Mouse (Mus musculus): ENCODE results near the gene Cables2.

The Cables2 gene

DNA sequence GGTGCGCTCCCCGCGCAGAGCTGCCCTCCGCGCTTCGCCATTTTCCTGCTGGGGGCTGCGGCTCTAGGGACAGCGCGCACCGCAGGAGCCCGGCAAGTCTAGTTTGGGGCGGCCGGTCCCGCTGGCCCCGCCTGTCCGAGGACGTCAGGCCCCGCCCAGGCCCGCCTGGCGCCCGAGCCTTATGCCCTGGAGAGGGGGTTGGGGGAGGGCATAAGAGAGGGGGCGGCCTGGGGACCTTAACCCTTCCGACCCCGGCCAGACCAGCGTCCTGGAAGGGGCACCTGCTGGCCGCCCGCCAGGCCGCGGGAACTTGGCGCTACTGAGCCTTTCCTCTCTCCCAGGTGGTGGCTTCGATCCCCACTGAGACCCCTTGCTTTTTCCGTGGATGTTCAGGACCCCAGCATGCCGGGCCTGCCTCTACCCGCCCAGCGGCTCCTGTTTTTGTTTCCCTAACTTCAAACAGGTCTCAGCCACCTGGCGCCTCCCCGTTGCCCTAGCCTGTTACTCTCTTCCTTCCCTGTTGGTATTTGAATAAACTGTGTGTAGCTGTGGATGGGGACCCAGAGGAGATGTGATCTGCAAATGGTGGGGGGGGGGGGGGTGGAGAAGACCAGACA is 47.4 kb downstream of the Cables2 start, which contains the start of gene Lama5:
Gene Lama5 (minus strand): TSS at position 98 of the 617 bp plus-strand sequence.
- DNase-seq (ENCODE audit: low read depth, low spot score), result no peak

- no peak for DNase-seq (ENCODE audit: low read depth, low spot score)
Measured at GRCm38 (mm10) chr2:180225044-180225761, 48.1 kb downstream of the Cables2 start.

- DNase-seq (ENCODE audit: low read depth, low spot score), result no peak
Measured at GRCm38 (mm10) chr2:180224647-180225043, 48.7 kb downstream of the Cables2 start.

DNA sequence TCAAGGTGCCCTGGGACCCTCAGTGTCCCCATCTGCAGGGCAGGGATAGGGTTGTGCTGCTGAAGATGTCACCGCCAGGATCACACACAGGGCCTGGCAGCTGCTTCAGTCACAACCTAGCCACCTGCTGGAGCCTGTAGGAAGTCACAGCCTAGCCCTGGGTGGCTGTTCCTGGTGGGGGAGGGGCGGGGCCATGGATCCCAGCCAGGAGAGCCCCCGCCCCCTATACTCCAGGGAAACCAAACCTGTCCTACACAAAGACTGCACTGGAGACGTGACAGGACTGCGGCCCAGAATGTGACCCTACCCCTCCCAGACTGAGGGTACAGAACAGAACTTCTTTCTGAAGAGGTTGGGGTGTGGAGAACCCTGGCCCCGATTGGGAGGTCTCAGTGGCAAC is 51.0 kb downstream of the Cables2 start:
- DNase-seq (ENCODE audit: low read depth, low spot score), result peak; percentile 67

GRCm38 (mm10) chr2:180221051-180221450 is 52.2 kb downstream of the Cables2 start:
- DNase-seq (ENCODE audit: low read depth, low spot score), result no peak

DNA sequence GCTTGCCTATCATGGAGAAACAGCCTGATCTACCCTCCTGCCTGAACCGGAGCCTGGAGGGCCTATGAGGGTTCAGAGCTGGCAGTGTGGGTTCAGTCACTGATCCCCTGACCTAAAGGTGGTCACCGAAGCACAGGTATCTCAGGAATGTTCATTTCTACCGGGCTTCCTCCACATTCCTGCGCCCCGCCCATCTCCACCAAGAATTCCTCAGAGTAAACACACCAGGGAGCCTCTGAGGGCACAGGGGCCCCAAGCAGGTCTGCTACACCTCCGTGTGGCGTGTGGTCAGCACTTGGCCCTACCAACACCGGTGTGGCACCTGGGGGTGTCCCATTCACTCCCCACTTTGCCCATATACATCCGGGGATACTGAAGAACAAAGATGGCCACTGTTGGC is 53.1 kb downstream of the Cables2 start:
- no peak for DNase-seq (ENCODE audit: low read depth, low spot score)

GRCm38 (mm10) chr2:180219145-180219943 is 54.0 kb downstream of the Cables2 start:
- no peak for DNase-seq (ENCODE audit: low read depth, low spot score)

- DNase-seq (ENCODE audit: low read depth, low spot score), result no peak
Measured at GRCm38 (mm10) chr2:180218677-180219076, 54.6 kb downstream of the Cables2 start.

DNA sequence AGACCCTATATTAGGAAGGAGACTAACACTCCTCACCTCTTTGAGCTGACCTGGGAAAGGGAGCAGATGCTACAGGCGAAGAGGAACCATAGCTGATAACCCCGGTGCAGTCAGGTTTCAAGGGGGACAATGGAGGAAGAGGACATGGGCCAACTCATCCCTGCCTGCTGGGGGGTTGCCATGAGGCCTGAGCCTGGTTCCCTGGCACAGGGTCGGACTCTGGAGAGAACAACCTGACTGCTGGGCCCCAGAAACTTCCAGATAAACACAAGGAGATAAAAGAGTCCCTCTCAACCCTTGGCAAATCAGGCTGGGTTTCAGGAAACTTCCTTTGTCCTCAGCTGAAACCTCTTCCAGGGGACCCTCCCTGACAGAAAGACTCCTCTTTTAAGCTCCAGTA is 55.1 kb downstream of the Cables2 start:
- no peak for DNase-seq (ENCODE audit: low read depth, low spot score)

GRCm38 (mm10) chr2:180217587-180217986 is 55.7 kb downstream of the Cables2 start:
- no peak for DNase-seq (ENCODE audit: low read depth, low spot score)

DNA sequence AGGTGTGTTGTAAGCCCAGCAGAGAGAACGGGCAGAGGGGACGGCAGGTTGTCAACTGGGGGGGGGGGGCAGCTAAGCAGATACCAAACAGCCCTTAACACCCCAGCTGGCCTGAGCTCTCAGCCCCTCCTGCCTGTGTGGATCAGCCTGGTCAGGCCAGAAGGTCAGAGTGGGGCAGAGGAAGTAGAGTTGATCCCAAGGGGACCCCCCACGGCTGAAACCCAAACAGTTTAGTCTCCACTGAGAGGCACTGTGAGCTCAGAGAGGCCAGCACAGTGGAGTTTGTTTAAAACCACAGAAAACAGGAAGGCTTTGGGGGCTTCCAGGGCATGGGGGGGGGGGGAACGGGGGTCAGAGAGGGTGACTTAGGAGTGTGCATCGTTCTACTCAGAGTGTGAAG is 56.4 kb downstream of the Cables2 start:
- no peak for DNase-seq (ENCODE audit: low read depth, low spot score)

- no peak for DNase-seq (ENCODE audit: low read depth, low spot score)
Measured at GRCm38 (mm10) chr2:180215951-180216350, 57.3 kb downstream of the Cables2 start.

DNA sequence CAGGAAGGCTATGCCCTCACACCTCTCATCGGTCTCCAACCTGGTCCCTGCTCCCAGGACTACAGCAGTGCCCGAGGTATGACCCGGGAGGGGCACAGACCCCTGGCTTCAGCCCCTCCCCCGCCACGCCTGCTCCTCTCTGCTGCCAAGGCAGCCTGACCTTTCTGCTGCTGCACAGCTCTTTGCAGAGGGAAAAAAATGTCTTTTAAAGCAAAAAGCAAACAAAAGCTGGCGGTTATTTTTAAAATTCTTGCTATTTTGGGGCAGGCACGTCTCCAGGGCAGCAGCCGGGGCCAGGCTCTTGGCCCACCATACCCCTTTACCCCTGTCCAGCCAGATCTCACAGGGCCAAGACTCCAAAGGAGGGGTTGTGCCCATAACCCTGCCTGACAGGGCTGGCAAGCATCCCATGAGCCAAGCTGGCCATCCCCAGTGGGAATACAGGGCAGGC is 58.3 kb downstream of the Cables2 start:
- no peak for DNase-seq (ENCODE audit: low read depth, low spot score)

GRCm38 (mm10) chr2:180214352-180214978 is 58.8 kb downstream of the Cables2 start:
- no peak for DNase-seq (ENCODE audit: low read depth, low spot score)

GRCm38 (mm10) chr2:180212255-180212654 is 61.0 kb downstream of the Cables2 start:
- no peak for DNase-seq (ENCODE audit: low read depth, low spot score)

GRCm38 (mm10) chr2:180208976-180209375 is 64.3 kb downstream of the Cables2 start:
- DNase-seq (ENCODE audit: low read depth, low spot score), result no peak
